Mouse (Mus musculus) stomach, postnatal 0 days (tissue): Measurements from ENCODE around the gene Btbd9. TPM values are rescaled to one million over a fixed set of nuclear protein-coding genes. Genes with fewer than 3 reads are reported as not detected.
"Not testable (repeated sequence)": the region's sequence is repeated elsewhere in the genome, so short reads cannot be mapped to it uniquely, and the experiment has no call there.

Experiments used
- ATAC-seq: fragments of 200-750 bp; cut with Nextera tagmentation; 2 replicates; pipeline ENCODE4 v1.8.0; 2017; ENCODE audit not compliant: low FRiP score, low TSS enrichment
- DNase-seq: peaks from one replicate; pipeline ENCODE4 v3.0.0-alpha.2; 2016; ENCODE audit warnings: low spot score
- H3K27ac ChIP-seq: fragments of 300-500 bp; sonication (generic); replicated peaks from 2 replicates; pipeline ENCODE4 v1.5.1; 2014; ENCODE audit warnings: mild to moderate bottlenecking, control low read depth
- H3K27me3 ChIP-seq: fragments of 300-500 bp; sonication (generic); 2 replicates; pipeline ENCODE4 v1.6.1; 2014; ENCODE audit warnings: low read length; ENCODE audit not compliant: control insufficient read depth, insufficient read depth
- H3K36me3 ChIP-seq: fragments of 300-500 bp; sonication (generic); 2 replicates; pipeline ENCODE4 v1.6.1; 2014; ENCODE audit warnings: low read length, mixed read lengths; ENCODE audit not compliant: control insufficient read depth, insufficient read depth
- H3K4me1 ChIP-seq: fragments of 300-500 bp; sonication (generic); replicated peaks from 2 replicates; pipeline ENCODE4 v1.6.1; 2014; ENCODE audit warnings: antibody characterized with exemption; ENCODE audit not compliant: control insufficient read depth, insufficient read depth
- H3K4me2 ChIP-seq: fragments of 300-500 bp; sonication (generic); replicated peaks from 2 replicates; pipeline ENCODE4 v1.6.1; 2014; ENCODE audit warnings: low read depth, mild to moderate bottlenecking, control low read depth, moderate library complexity
- H3K4me3 ChIP-seq: fragments of 300-500 bp; sonication (generic); 2 replicates; pipeline ENCODE4 v1.5.1; 2014; ENCODE audit warnings: low read depth, low read length, control low read depth
- H3K9ac ChIP-seq: fragments of 300-500 bp; sonication (generic); 2 replicates; pipeline ENCODE4 v1.6.1; 2014; ENCODE audit warnings: mild to moderate bottlenecking, low read length, control low read depth, mixed read lengths
- H3K9me3 ChIP-seq: fragments of 300-500 bp; sonication (generic); 2 replicates; pipeline ENCODE4 v1.6.1; 2016; ENCODE audit warnings: low read length; ENCODE audit not compliant: control insufficient read depth
- CTCF ChIP-seq: IDR thresholded peaks from 2 replicates; pipeline ENCODE4 v1.5.1; 2016; ENCODE audit warnings: antibody characterized with exemption, low read depth, mild to moderate bottlenecking, moderate library complexity
- EP300 ChIP-seq: optimal IDR thresholded peaks from 2 replicates; pipeline ENCODE3; 2016; ENCODE audit warnings: antibody characterized with exemption
- WGBS: fragments of 180-500 bp; shearing (Covaris S2); extraction: QIAGEN DNeasy Blood & Tissue Kit; methylation state at CpG from one replicate; pipeline ENCODE4 v1.1.7; 2014; 5-methylcytosine and 5-hydroxymethylcytosine counted together
- polyA plus RNA-seq: library from polyadenylated mRNA; unstranded; fragments of >200 nt; fragmentation: Nextera tagmentation; extraction: Ambion mirVana; gene quantifications from 2 replicates; pipeline ENCODE4 v1.2.1, GENCODE M21; 2015

Gene Btbd9
- polyA plus RNA-seq, 1 experiment from 2014 or later, result 34.6 TPM

DNA sequence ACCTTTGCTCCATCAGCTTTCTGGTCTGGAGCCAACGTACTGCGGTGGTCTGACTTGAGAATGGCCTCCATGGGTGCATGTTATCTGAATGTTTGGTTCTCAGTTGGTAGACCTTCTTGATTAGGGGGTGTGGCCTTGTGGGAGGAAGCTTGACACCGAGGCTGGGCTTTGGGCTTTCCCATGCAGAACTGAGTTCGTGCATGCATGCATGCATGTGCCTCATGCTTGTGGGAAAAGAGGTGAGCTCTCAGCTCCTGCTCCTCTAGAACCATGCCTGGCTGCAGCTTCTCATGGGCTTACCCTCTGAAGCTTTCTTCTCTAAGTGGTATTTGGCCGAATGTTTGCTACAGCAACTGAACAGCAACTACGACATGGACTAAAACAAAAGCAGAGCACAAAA, 64.9 kb downstream of the Btbd9 start:
- Histone ChIP-seq H3K4me2 (no peak overlapping the region), H3K4me3 (no peak overlapping the region), H3K27me3 (no peaks in the 10 kb centered on the region), H3K9me3 (no peaks in the 10 kb centered on the region), H3K27ac (no peak overlapping the region), H3K9ac (no peak overlapping the region), H3K36me3 (peaks cover 3% of the 10 kb centered on the region; the same call in 1 of the 2 replicates), H3K4me1 (no peaks in the 10 kb centered on the region)
- DNase-seq, result no peak
- no peak for ATAC-seq
- no peak for TF ChIP-seq EP300
- 75% methylated on average over 6 of the region's 6 CpGs for WGBS

DNA sequence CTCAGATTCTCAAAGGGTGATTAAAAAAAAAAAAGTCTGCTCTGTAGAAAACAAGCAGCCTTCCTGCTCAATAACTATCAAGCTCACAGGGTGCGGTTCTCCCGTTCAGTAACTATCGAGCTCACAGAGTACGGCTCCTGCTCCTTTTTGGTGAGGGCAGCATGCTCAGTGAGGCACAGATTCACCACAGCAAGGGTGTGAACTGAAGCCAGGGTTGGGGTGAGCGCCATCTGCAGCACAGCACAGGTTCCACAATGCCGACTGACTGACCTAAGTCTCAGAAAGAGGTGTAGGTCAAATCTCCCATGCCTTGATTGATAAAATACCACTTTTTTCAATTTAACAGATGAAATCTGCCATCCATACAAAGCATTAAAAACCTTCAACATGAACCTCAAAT, 66.1 kb downstream of the Btbd9 start:
- 67% methylated on average over 6 of the region's 6 CpGs for WGBS
- Histone ChIP-seq H3K27me3 (no peaks in the 10 kb centered on the region), H3K9me3 (no peaks in the 10 kb centered on the region), H3K4me1 (no peaks in the 10 kb centered on the region), H3K36me3 (peaks cover 3% of the 10 kb centered on the region; the same call in 1 of the 2 replicates), H3K4me2 (no peak overlapping the region), H3K27ac (no peak overlapping the region), H3K4me3 (no peak overlapping the region), H3K9ac (no peak overlapping the region)
- TF ChIP-seq EP300 (no peak), CTCF (peak; percentile 35)
- DNase-seq (no peak), ATAC-seq (no peak)

DNA sequence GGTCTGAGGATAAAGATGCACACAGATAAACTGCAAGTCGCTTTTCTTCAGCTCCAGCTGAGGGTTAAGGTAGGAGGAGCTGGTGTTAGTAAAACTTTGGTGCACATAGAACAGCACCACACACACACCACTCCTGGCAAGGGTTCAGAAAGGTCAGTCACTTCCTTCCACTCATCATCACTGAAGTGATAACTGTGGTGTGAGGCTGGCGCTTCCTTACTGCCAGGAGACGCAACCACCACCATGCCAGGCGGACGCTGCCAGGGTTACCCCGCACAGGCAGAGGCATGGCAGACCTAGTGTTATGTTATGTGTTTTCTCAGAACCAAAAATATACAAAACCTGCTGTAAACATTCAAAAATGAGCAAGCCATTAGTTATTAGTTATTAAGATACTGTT, 66.6 kb downstream of the Btbd9 start:
- no peaks in the 10 kb centered on the region for H3K27me3 ChIP-seq
- no peak overlapping the region for H3K4me3 ChIP-seq
- no peak overlapping the region for H3K9ac ChIP-seq
- H3K36me3 ChIP-seq, result peaks cover 3% of the 10 kb centered on the region; the same call in 1 of the 2 replicates
- no peak overlapping the region for H3K4me2 ChIP-seq
- H3K9me3 ChIP-seq, result no peaks in the 10 kb centered on the region
- ATAC-seq (no peak), DNase-seq (no peak)
- no peak overlapping the region for H3K27ac ChIP-seq
- TF ChIP-seq EP300 (no peak), CTCF (no peak)
- H3K4me1 ChIP-seq, result no peaks in the 10 kb centered on the region
- WGBS, result 92% methylated on average over 6 of the region's 6 CpGs

DNA sequence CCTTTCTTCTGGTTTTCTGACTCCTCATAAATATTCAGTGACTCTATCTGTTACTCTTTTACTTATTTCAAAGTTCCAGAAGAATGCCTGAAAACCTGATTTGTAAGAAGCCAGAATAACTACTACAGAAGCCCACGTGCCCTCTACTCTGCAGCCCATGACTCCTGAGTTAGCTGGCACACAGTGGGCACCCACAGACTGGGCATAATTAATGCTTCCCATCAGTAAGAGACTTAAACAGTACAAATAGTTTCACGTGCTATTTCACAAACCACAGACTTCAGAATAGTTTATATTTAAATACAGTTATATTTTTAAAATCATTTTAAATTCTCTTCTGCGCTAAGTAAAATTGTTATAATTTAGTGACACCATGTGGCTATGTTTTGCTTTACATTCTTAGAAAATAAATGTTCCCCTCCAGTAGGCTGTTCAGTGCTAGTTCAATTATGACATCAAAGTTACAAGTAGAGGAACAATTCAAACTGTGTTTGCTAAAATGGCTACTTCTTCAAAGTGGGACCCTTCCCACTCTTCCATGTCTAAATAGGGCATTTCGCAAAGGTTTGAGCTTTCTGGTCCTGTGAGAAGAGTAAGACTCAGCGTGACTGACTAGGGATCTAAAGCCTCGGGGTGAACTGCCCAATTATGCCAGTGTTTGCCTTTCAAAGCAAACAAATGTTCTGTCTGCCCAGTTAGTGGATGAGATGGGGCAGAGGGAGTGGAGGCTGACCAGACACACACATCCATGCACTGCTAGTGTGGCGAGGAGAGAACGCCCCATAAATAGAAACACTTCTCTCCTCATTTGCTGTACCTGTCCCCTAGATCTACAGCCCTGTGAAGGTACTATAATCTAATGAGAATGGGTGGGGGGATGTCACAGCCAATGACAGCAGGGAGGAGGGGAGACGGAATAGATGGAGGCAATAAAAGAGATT, 68.4 kb downstream of the Btbd9 start:
- no peak overlapping the region for H3K4me2 ChIP-seq
- no peak overlapping the region for H3K9ac ChIP-seq
- H3K4me3 ChIP-seq, result no peak overlapping the region
- no peak for ATAC-seq
- no peaks in the 10 kb centered on the region for H3K4me1 ChIP-seq
- no peaks in the 10 kb centered on the region for H3K9me3 ChIP-seq
- no peak for TF ChIP-seq EP300
- TF ChIP-seq CTCF, result peak; percentile 53
- peaks cover under 1% of the 10 kb centered on the region; the same call in 1 of the 2 replicates for H3K36me3 ChIP-seq
- DNase-seq, result no peak
- H3K27ac ChIP-seq, result no peak overlapping the region
- 68% methylated on average over 9 of the region's 9 CpGs for WGBS
- no peaks in the 10 kb centered on the region for H3K27me3 ChIP-seq

DNA sequence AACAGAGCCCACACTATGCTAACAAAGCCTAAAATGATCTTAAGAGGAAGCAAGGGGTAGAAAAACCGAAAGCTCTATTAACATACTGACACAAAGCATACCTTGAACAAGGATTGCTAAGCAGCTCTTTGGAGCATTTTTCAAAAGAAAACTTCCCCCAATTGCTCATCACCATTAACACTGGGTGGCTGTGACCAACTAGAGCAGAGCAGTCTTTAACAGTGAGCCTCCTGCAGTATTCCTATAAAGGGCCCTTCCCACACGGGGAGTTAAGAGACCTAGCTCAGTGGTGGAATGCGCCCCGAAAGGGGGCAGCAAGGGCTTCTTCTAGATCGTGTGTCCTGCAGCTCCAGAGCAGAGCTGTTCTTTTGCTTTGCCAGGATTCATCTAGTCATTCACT, 69.4 kb downstream of the Btbd9 start:
- Histone ChIP-seq H3K9me3 (no peaks in the 10 kb centered on the region), H3K36me3 (no peaks in the 10 kb centered on the region), H3K9ac (no peak overlapping the region), H3K4me3 (no peak overlapping the region), H3K27me3 (no peaks in the 10 kb centered on the region), H3K4me2 (no peak overlapping the region), H3K27ac (no peak overlapping the region), H3K4me1 (no peaks in the 10 kb centered on the region)
- 58% methylated on average over 5 of the region's 5 CpGs for WGBS
- DNase-seq (no peak), ATAC-seq (no peak)
- TF ChIP-seq EP300 (no peak), CTCF (no peak)

DNA sequence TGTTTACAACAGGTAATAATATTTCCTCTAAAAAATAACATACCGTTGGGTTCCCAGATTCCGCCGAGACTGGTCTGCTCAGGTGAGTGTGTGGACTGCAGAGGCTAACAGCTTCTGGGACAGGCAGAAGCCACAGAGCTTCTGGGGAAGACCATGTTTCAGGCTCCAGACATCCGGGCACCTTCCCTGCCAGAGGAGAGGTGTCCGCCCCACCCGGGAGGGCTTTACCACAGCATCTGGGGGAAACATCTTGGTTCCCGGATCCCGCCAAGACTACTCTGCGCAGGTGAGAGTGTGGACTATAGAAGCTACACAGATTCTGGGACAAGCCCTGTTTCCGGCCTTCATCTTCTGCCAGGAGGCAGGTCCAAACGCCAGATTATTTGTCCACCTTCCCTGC, 76.7 kb downstream of the Btbd9 start:
- H3K4me3 ChIP-seq, DNase-seq, H3K9ac ChIP-seq, H3K27me3 ChIP-seq, H3K9me3 ChIP-seq, ATAC-seq, H3K4me1 ChIP-seq, H3K4me2 ChIP-seq, H3K27ac ChIP-seq, H3K36me3 ChIP-seq: not testable (repeated sequence)
- 97% methylated on average over 11 of the region's 11 CpGs for WGBS
